Mouse (Mus musculus): ENCODE data around the gene Trappc3. TPM values are rescaled to one million over a fixed set of nuclear protein-coding genes. Genes with fewer than 3 reads are reported as not detected.

Gene Trappc3
- polyA plus RNA-seq, 1 experiment from 2014 or later, result 160 TPM

- Histone ChIP-seq H3K4me3 (0 out of 2 replicates have a peak overlapping the region, but pooled peaks have one; percentile 38), H3K4me2 (peak overlapping the region; percentile 25), H3K9ac (no peak overlapping the region), H3K27ac (replicated peaks) (no peak overlapping the region), H3K27me3 (peaks cover 69% of the 10 kb centered on the region), H3K4me1 (replicated peaks) (peaks cover 14% of the 10 kb centered on the region), H3K9me3 (no peaks in the 10 kb centered on the region), H3K36me3 (no peaks in the 10 kb centered on the region)
- peak; percentile 40; the same call in 1 of the 2 replicates for ATAC-seq (ENCODE audit: low read depth)
- WGBS, result 39% methylated on average over 17 of the region's 17 CpGs
These were observed 26.1 kb downstream of the Trappc3 start for GRCm38 (mm10) chr4:126288085-126288666.

DNA sequence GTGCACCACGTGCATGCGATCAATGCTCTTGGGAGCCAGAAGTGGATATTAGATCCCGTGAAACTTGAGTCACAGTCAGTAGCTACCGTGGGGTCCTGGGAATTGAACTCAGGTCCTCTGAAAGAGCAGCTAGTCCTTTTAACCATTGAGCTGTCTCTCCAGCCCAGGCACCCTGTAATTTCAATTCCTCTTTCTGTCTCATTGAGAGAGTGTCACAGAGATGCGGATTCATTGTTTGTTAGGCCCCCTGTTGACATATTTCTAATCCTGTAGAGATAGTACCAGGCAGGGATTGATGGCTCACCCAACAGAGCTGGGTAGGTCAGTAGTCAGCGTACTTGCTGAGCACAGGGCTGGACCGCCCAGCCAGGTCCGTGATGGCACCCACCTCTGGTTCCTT, 28.2 kb downstream of the Trappc3 start:
- no peak overlapping the region for H3K4me2 ChIP-seq
- peaks cover 62% of the 10 kb centered on the region for H3K27me3 ChIP-seq
- H3K36me3 ChIP-seq, result no peaks in the 10 kb centered on the region
- no peaks in the 10 kb centered on the region for H3K9me3 ChIP-seq
- H3K27ac ChIP-seq (replicated peaks), result no peak overlapping the region
- no peak for ATAC-seq (ENCODE audit: low read depth)
- peaks cover 14% of the 10 kb centered on the region for H3K4me1 ChIP-seq (replicated peaks)
- no peak overlapping the region for H3K9ac ChIP-seq
- 81% methylated on average over 8 of the region's 8 CpGs for WGBS
- no peak overlapping the region for H3K4me3 ChIP-seq

DNA sequence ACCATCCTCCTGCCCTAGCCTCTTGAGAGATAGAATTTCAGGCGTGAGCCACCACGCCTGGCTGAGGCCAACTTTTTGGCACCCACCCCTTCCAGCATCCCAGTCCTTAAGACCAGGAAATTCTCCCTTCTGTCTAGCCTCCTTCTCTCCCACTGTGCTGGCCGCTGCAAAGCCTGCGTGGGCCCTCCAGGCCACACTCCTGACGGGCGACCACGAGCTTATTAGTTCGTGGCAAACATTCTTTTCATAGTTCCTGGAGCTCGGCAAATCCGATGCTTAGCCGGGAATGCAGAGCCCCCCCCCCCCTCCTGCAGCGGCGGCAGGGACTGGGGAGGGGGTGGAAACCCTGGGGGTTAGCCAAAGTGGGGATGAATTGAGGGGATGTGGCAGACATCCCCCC, 29.1 kb downstream of the Trappc3 start:
- H3K27ac ChIP-seq (replicated peaks), result no peak overlapping the region
- no peak overlapping the region for H3K4me3 ChIP-seq
- H3K4me1 ChIP-seq (replicated peaks), result peaks cover 14% of the 10 kb centered on the region
- H3K9me3 ChIP-seq, result no peaks in the 10 kb centered on the region
- H3K36me3 ChIP-seq, result no peaks in the 10 kb centered on the region
- peaks cover 64% of the 10 kb centered on the region for H3K27me3 ChIP-seq
- no peak overlapping the region for H3K9ac ChIP-seq
- WGBS, result 51% methylated on average over 13 of the region's 13 CpGs
- no peak for ATAC-seq (ENCODE audit: low read depth)
- H3K4me2 ChIP-seq, result no peak overlapping the region

- Histone ChIP-seq H3K4me3 (no peak overlapping the region), H3K27ac (replicated peaks) (no peak overlapping the region), H3K36me3 (no peaks in the 10 kb centered on the region), H3K9ac (no peak overlapping the region), H3K4me1 (replicated peaks) (peaks cover 13% of the 10 kb centered on the region), H3K27me3 (peaks cover 64% of the 10 kb centered on the region), H3K4me2 (no peak overlapping the region), H3K9me3 (no peaks in the 10 kb centered on the region)
- ATAC-seq (ENCODE audit: low read depth), result no peak
- 75% methylated on average over 6 of the region's 6 CpGs for WGBS
These were observed 33.0 kb downstream of the Trappc3 start for GRCm38 (mm10) chr4:126295152-126295551.

DNA sequence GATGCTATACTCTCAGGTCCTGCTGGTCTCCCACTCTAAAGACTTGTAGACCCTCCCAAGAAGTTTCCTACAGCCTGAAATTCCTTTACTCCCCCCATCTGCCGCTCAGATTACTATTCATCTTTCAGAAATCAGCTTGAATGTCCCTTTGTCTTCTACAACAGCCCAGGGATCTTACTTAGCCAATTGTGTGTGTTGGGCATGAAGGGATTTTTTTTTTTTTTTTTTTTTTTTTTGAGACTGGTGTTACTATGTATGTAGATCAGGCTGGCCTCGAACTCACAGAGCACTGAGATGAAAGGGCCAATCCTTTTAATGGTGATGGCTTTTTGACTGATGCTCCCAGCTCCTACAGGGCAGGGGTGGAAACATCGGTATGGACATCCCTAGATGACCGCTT, 33.8 kb downstream of the Trappc3 start:
- WGBS, result 30% methylated on average over 4 of the region's 4 CpGs
- no peaks in the 10 kb centered on the region for H3K9me3 ChIP-seq
- no peak overlapping the region for H3K4me3 ChIP-seq
- no peak overlapping the region for H3K27ac ChIP-seq (replicated peaks)
- no peak overlapping the region for H3K4me2 ChIP-seq
- ATAC-seq (ENCODE audit: low read depth), result no peak
- H3K4me1 ChIP-seq (replicated peaks), result peaks cover 17% of the 10 kb centered on the region
- H3K36me3 ChIP-seq, result no peaks in the 10 kb centered on the region
- H3K27me3 ChIP-seq, result peaks cover 67% of the 10 kb centered on the region
- H3K9ac ChIP-seq, result no peak overlapping the region

GRCm38 (mm10) chr4:126296617-126297101, 34.5 kb downstream of the Trappc3 start:
- Histone ChIP-seq H3K4me1 (replicated peaks) (peaks cover 24% of the 10 kb centered on the region), H3K27ac (replicated peaks) (no peak overlapping the region), H3K9ac (peak overlapping the region; percentile 64), H3K9me3 (no peaks in the 10 kb centered on the region), H3K4me2 (peak overlapping the region; percentile 62), H3K27me3 (peaks cover 74% of the 10 kb centered on the region), H3K36me3 (no peaks in the 10 kb centered on the region), H3K4me3 (peak overlapping the region; percentile 34)
- ATAC-seq (ENCODE audit: low read depth), result no peak
- under 1% methylated on average over 34 of the region's 34 CpGs for WGBS

GRCm38 (mm10) chr4:126300916-126301583, 38.9 kb downstream of the Trappc3 start:
- Histone ChIP-seq H3K27me3 (peaks cover 85% of the 10 kb centered on the region), H3K27ac (replicated peaks) (no peak overlapping the region), H3K4me2 (peak overlapping the region; percentile 52), H3K9me3 (no peaks in the 10 kb centered on the region), H3K9ac (peak overlapping the region; percentile 54), H3K36me3 (no peaks in the 10 kb centered on the region), H3K4me3 (peak overlapping the region; percentile 30), H3K4me1 (replicated peaks) (peaks cover 28% of the 10 kb centered on the region)
- ATAC-seq (ENCODE audit: low read depth), result no peak
- under 1% methylated on average over 47 of the region's 50 CpGs for WGBS

DNA sequence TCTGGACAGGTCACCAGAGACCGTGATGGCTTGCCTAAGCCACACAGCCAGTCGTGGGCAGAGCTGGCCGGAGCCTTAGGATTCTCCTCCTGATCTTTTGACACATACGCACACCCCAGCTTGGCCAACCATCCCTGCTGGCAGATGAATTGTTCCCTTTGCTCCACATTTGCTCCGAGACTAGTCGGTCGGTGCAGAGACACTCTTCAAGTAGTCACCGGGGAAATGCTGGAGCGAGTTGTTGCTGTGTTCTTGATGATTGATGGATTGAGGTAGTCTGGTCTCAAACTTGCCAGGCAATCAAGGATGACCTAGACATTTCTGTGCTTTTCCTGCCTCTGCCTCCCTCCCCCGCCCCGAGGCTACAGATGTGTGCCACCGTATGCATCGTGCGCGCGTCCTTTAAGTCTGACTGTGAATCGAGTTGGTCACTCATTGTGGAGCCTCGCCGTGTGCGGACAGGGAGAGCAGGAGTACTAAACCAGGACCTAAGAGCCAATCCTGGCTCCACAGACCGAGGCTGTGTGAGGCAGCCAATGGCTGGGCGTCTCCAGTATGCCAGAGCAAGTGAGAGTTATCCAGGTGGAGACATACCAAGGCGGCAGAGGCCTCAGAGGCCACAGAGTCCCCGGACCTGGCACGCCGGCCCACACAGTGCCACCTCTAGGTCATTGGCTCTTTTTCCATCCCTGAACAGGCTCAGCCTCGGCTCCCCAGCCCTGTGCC, 39.6 kb downstream of the Trappc3 start:
- no peaks in the 10 kb centered on the region for H3K9me3 ChIP-seq
- H3K36me3 ChIP-seq, result no peaks in the 10 kb centered on the region
- no peak overlapping the region for H3K27ac ChIP-seq (replicated peaks)
- H3K27me3 ChIP-seq, result peaks cover 78% of the 10 kb centered on the region
- ATAC-seq (ENCODE audit: low read depth), result 0 out of 2 replicates have a peak, but pooled peaks have one; percentile 38
- peak overlapping the region; percentile 52 for H3K4me2 ChIP-seq
- peaks cover 22% of the 10 kb centered on the region for H3K4me1 ChIP-seq (replicated peaks)
- H3K9ac ChIP-seq, result peak overlapping the region; percentile 54; the same call in 1 of the 2 replicates
- peak overlapping the region; percentile 30 for H3K4me3 ChIP-seq
- WGBS, result 3% methylated on average over 27 of the region's 27 CpGs

DNA sequence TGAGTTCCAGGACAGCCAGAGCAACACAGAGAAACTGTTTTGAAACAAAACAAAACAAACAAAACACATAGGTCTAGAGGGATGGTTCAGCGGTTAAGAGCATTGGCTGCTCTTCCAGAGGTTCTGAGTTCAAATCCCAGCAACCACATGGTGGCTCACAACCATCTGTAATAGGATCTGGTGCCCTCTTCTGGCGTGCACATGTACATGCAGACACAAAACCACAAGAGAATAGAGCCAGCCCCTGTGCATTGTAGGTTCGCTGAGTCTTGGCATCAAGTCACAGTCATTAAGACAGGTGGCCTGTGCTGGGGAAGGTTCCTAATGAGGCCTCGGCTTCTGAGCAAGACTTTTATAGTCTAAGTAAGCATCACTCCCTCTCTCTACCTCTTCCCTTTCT, 41.8 kb downstream of the Trappc3 start:
- no peaks in the 10 kb centered on the region for H3K36me3 ChIP-seq
- H3K4me3 ChIP-seq, result no peak overlapping the region
- no peak overlapping the region for H3K9ac ChIP-seq
- no peak for ATAC-seq (ENCODE audit: low read depth)
- peaks cover 15% of the 10 kb centered on the region for H3K4me1 ChIP-seq (replicated peaks)
- peaks cover 56% of the 10 kb centered on the region for H3K27me3 ChIP-seq
- WGBS, result 62% methylated on average over 4 of the region's 4 CpGs
- H3K9me3 ChIP-seq, result no peaks in the 10 kb centered on the region
- H3K27ac ChIP-seq (replicated peaks), result no peak overlapping the region
- H3K4me2 ChIP-seq, result no peak overlapping the region

DNA sequence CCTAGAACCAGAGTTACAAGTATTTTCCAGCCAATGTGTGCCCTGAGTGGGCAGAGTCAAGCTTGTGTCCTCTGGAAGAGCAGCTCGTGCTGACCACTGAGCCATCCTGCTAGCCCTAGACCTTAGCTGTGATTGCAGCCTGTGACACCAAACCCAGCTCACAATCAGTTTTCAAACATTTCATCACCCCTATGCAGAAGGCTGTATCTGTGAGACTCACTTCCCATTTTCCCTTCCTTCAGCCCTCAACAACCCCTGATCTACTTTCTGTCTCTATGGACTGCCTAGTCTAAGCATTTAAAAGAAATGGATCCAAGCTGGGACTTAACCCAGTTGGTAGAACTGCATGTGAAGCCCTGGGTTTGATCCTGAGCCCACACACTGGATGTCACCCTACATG, 43.3 kb downstream of the Trappc3 start:
- ATAC-seq (ENCODE audit: low read depth), result no peak
- no peaks in the 10 kb centered on the region for H3K36me3 ChIP-seq
- H3K9me3 ChIP-seq, result no peaks in the 10 kb centered on the region
- 100% methylated on average over 1 of the region's 1 CpGs for WGBS
- no peak overlapping the region for H3K27ac ChIP-seq (replicated peaks)
- no peak overlapping the region for H3K9ac ChIP-seq
- peaks cover 21% of the 10 kb centered on the region for H3K4me1 ChIP-seq (replicated peaks)
- no peak overlapping the region for H3K4me3 ChIP-seq
- no peak overlapping the region for H3K4me2 ChIP-seq
- H3K27me3 ChIP-seq, result peaks cover 41% of the 10 kb centered on the region

- WGBS, result 93% methylated on average over 6 of the region's 6 CpGs
- Histone ChIP-seq H3K4me2 (no peak overlapping the region), H3K36me3 (no peaks in the 10 kb centered on the region)
These were observed 43.9 kb downstream of the Trappc3 start for GRCm38 (mm10) chr4:126306058-126306457.

DNA sequence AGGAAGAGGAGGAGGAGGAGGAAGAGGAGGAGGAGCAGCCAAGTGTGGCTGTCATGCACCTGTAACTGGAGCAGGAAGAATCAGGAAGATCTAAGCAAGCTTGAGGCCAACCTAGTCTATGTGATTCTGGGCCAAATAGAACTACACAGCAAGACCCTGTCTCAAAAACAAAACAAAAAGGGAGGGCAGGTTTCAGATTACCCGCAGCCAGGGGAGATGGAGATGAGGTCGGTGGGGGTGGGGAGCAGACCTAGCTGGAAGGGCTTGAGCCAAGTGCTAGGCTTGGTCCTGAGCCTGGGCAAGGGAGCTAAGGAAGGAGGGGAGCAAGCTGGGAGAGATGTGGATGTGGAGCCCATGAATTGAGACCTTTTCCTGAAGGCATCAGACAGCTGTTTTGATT, 44.7 kb downstream of the Trappc3 start:
- H3K36me3 ChIP-seq, result no peaks in the 10 kb centered on the region
- H3K4me3 ChIP-seq, result no peak overlapping the region
- peaks cover 9% of the 10 kb centered on the region for H3K4me1 ChIP-seq (replicated peaks)
- ATAC-seq (ENCODE audit: low read depth), result no peak
- H3K9ac ChIP-seq, result no peak overlapping the region
- H3K9me3 ChIP-seq, result no peaks in the 10 kb centered on the region
- H3K27ac ChIP-seq (replicated peaks), result no peak overlapping the region
- 15% methylated on average over 2 of the region's 2 CpGs for WGBS
- H3K27me3 ChIP-seq, result peaks cover 27% of the 10 kb centered on the region
- no peak overlapping the region for H3K4me2 ChIP-seq

More at GRCm38 (mm10) chr4:126306058-126306457, 43.9 kb downstream of the Trappc3 start:
- H3K9me3 ChIP-seq, result no peaks in the 10 kb centered on the region
- no peak overlapping the region for H3K27ac ChIP-seq (replicated peaks)
- no peak for ATAC-seq (ENCODE audit: low read depth)
- H3K4me1 ChIP-seq (replicated peaks), result peaks cover 17% of the 10 kb centered on the region
- no peak overlapping the region for H3K4me3 ChIP-seq
- no peak overlapping the region for H3K9ac ChIP-seq
- H3K27me3 ChIP-seq, result peaks cover 34% of the 10 kb centered on the region

All from neural tube, embryonic 13.5 days (tissue).